Mouse (Mus musculus) urinary bladder, adult 2 months (tissue): ENCODE measurements around the gene Obox6. TPM values are rescaled to one million over a fixed set of nuclear protein-coding genes. Genes with fewer than 3 reads are reported as not detected.

Experiments
- DNase-seq: peaks from one replicate; pipeline ENCODE4 v3.0.0; 2022; ENCODE audit warnings: low spot score
- polyA plus RNA-seq: library from polyadenylated mRNA; depleted of rRNA; stranded (reverse); fragments of >200 nt; gene quantifications from 2 replicates; pipeline ENCODE4 v1.2.3, GENCODE M21; 2012; rRNA removed

Gene Obox6
- not detected in 2 replicates for polyA plus RNA-seq

- DNase-seq: no peak
Measured at GRCm38 (mm10) chr7:15839578-15839977, at the start of gene Obox6. Gene Obox6 (minus strand): TSS chr7:15839678.

GRCm38 (mm10) chr7:15884127-15884526, 44.6 kb upstream of the Obox6 start:
- no peak for DNase-seq

GRCm38 (mm10) chr7:15882317-15882716, 42.8 kb upstream of the Obox6 start, which contains the start of gene Crxos:
Gene Crxos (plus strand): TSS chr7:15882617.
- no peak for DNase-seq

GRCm38 (mm10) chr7:15881831-15882230, 42.4 kb upstream of the Obox6 start:
- DNase-seq: no peak

GRCm38 (mm10) chr7:15881388-15881787, 41.9 kb upstream of the Obox6 start:
- no peak for DNase-seq

GRCm38 (mm10) chr7:15879756-15880155, 40.3 kb upstream of the Obox6 start, which contains the start of gene Crx:
Gene Crx (minus strand): TSS chr7:15879968.
- no peak for DNase-seq

GRCm38 (mm10) chr7:15864104-15864503, 24.6 kb upstream of the Obox6 start:
- DNase-seq: no peak

- DNase-seq: no peak
Measured at GRCm38 (mm10) chr7:15859657-15860056, 20.2 kb upstream of the Obox6 start.

Other genes starting within 250 kb of the Obox6 start
- gene Obox3, start 199.8 kb downstream of the Obox6 start, polyA plus RNA-seq: not detected in 2 replicates
- gene Obox5, start 89.5 kb downstream of the Obox6 start, polyA plus RNA-seq: not detected in 2 replicates
- gene Crx, start 40.3 kb upstream of the Obox6 start, polyA plus RNA-seq: not detected in 2 replicates
- gene Crxos, start 42.9 kb upstream of the Obox6 start, polyA plus RNA-seq: not detected in 2 replicates
- gene Selenow, start 82.7 kb upstream of the Obox6 start, polyA plus RNA-seq: 482 and 493 TPM in 2 replicates
- gene Nop53, start 106.4 kb upstream of the Obox6 start, polyA plus RNA-seq: 161 and 200 TPM in 2 replicates
- gene Ehd2, start 127.9 kb upstream of the Obox6 start, polyA plus RNA-seq: 75.8 and 96.6 TPM in 2 replicates
- 3.3 and 7.9 TPM in 2 replicates for gene Bicra, start 208.2 kb upstream of the Obox6 start, polyA plus RNA-seq
- gene Zfp541, start 222.1 kb upstream of the Obox6 start, polyA plus RNA-seq: 0.06 and 0.07 TPM in 2 replicates